Mouse (Mus musculus): ENCODE measurements around the gene Degs1. TPM values are rescaled to one million over a fixed set of nuclear protein-coding genes. Genes with fewer than 3 reads are reported as not detected.

The Degs1 gene
- 10 to 100 TPM; 58.7 to 60.4 TPM for total RNA-seq (2023)

DNA sequence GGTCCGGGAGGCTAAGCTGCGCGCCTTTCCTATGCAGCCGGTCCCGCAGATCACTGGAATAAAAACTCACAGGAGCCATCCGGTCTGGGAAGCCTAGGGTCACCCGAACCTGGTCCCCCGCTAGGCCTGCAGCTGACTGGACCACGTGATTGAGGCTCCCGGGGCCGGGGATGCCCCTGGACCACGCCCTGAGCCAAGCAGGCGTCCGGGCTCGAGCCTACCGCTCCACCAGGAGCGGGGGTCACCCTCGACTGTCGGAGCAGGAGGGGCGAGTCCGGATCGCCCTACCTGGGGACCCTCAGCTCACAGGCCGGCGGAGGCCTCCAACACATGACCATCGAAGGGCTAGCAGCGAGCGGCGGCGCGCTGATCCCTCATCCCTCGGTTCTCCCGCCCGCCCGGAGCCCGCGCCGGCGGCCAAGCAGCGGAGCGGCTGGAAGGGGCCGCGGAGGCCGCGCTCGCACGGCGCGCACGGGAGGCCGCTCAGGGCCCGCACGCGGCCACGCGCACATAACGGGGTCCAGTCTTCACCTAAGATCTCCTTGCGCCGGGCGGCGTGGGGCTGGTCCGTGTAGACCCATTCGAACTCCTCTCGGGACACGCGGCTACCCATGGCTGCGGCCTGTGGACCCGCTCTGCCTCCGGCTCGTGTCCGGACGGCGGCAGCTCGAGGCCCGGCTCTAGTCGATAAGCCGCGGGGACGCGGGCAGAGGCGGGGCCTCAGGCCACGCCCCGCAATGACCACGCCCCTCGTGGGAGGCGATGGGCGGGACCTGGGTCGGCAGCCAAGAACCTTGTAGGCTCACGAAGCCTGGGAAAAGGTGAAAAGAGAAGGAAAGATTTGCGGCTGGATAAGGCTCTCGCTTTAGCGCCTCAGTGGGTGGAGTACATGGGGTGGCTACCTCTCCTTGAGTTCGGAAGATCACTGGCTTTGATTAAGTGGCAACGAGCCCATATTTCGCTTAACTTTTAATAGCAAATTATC, at the start of gene Degs1:
Gene Degs1, minus strand, starts transcription at position 714 of the 985 bp plus-strand sequence.

Other genes with a start within 250 kb of the Degs1 start
- gene Srp9, start 158.1 kb downstream of the Degs1 start, total RNA-seq (2023), result 10 to 100 TPM; 61.8 to 66.1 TPM
- gene Vmn1r1, start 118.3 kb downstream of the Degs1 start, total RNA-seq (2023), result not detected
- gene Fbxo28, start 58.8 kb upstream of the Degs1 start, total RNA-seq (2023), result 10 to 100 TPM; 28.5 to 28.8 TPM
- gene Trp53bp2, start 126.4 kb upstream of the Degs1 start, total RNA-seq (2023), result 10 to 100 TPM; 19.6 to 23.1 TPM
- gene Capn2, start 234.8 kb upstream of the Degs1 start, total RNA-seq (2023), result 10 to 100 TPM; 29.4 to 30.0 TPM